Mouse (Mus musculus): ENCODE data around the gene Nanos2. TPM values are rescaled to one million over a fixed set of nuclear protein-coding genes. Genes with fewer than 3 reads are reported as not detected.

Gene Nanos2
- polyA plus RNA-seq, 1 experiment from 2014 or later = not detected

DNA sequence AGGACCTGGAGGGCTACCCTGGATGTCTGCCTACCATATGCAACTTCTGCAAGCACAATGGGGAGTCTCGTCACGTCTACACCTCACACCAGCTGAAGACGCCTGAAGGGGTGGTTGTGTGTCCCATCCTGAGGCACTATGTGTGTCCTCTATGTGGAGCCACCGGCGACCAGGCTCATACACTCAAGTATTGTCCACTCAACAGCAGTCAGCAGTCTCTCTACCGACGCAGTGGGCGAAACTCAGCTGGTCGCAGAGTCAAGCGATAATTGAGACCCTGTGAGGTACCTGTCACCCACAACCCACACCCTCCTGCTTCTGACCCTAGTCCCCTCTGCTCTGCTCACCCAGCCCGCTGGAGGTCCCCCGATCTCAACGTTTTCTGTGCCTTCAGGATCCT is 547 bp downstream of the Nanos2 start:
- Histone ChIP-seq H3K9ac (replicated peaks) (no peak overlapping the region), H3K36me3 (replicated peaks; ENCODE audit: insufficient read depth, low read length) (no peaks in the 10 kb centered on the region), H3K4me1 (ENCODE audit: insufficient read depth) (peaks cover 16% of the 10 kb centered on the region), H3K9me3 (ENCODE audit: low read length) (no peaks in the 10 kb centered on the region), H3K4me3 (ENCODE audit: low read depth, low read length) (no peak overlapping the region), H3K27me3 (ENCODE audit: insufficient read depth, low read length) (peaks cover 46% of the 10 kb centered on the region), H3K27ac (ENCODE audit: low read depth) (no peak overlapping the region), H3K4me2 (ENCODE audit: low read depth, low read length) (no peak overlapping the region)
- TF ChIP-seq CTCF (IDR thresholded peaks at IDR 0.05; ENCODE audit: low read depth) (no peak), EP300 (IDR thresholded peaks at IDR 0.05; ENCODE audit: low read depth) (no peak)
- WGBS (ENCODE audit: insufficient replicate concordance) = 64% methylated on average over 13 of the region's 13 CpGs
- DNase-seq (no peak), ATAC-seq (no peak)

DNA sequence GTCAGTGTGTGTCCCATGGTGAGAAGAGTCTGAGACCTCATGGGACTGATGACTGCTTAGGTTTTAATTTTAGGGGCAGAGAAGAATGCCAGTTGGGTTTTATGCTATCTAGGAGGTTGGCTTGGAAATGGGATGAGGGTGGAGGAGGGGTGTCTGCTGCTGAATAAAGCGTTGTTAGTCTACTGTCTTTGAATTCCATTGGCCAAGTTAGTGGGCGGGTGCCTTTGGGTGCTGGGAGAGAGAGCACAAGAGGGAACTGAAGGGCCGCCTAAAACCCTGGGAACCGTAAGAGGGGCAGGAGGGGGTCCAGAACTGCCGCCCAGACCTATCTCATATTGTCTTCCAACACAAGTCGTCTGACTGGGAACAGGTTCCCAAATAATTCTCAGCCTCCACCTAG is 1.6 kb downstream of the Nanos2 start:
- H3K36me3 ChIP-seq (replicated peaks; ENCODE audit: insufficient read depth, low read length) = no peaks in the 10 kb centered on the region
- no peak overlapping the region for H3K4me2 ChIP-seq (ENCODE audit: low read depth, low read length)
- no peak for DNase-seq
- no peaks in the 10 kb centered on the region for H3K9me3 ChIP-seq (ENCODE audit: low read length)
- peaks cover 16% of the 10 kb centered on the region for H3K4me1 ChIP-seq (ENCODE audit: insufficient read depth)
- H3K27ac ChIP-seq (ENCODE audit: low read depth) = no peak overlapping the region
- H3K27me3 ChIP-seq (ENCODE audit: insufficient read depth, low read length) = peaks cover 54% of the 10 kb centered on the region
- no peak for ATAC-seq
- WGBS (ENCODE audit: insufficient replicate concordance) = 63% methylated on average over 6 of the region's 6 CpGs
- TF ChIP-seq EP300 (IDR thresholded peaks at IDR 0.05; ENCODE audit: low read depth) (no peak), CTCF (IDR thresholded peaks at IDR 0.05; ENCODE audit: low read depth) (no peak)
- no peak overlapping the region for H3K9ac ChIP-seq (replicated peaks)
- H3K4me3 ChIP-seq (ENCODE audit: low read depth, low read length) = no peak overlapping the region

DNA sequence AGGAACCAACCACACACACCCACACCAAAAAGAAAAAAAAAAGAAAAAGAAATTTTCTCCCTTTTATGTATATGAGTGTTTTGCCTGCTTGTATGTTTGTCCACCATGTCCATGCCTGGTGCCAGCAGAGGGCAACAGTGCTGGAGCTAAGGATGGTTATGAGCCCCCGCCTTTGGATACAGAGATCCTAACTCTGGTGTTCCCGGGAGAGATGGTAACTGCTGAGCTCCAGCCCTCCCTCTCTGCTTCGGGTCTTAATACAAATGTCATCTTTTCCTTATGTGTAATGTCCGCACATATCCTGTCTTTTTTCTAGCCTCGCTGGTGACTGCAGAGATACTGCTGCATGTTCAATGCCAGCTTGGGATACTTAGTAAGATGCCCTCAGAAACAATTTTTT is 2.8 kb downstream of the Nanos2 start:
- peaks cover under 1% of the 10 kb centered on the region; the same call in 1 of the 2 replicates for H3K36me3 ChIP-seq (replicated peaks; ENCODE audit: insufficient read depth, low read length)
- 22% methylated on average over 5 of the region's 5 CpGs for WGBS (ENCODE audit: insufficient replicate concordance)
- H3K4me2 ChIP-seq (ENCODE audit: low read depth, low read length) = no peak overlapping the region
- no peak overlapping the region for H3K9ac ChIP-seq (replicated peaks)
- DNase-seq (no peak), ATAC-seq (no peak)
- peaks cover 54% of the 10 kb centered on the region for H3K27me3 ChIP-seq (ENCODE audit: insufficient read depth, low read length)
- no peaks in the 10 kb centered on the region for H3K9me3 ChIP-seq (ENCODE audit: low read length)
- peaks cover 16% of the 10 kb centered on the region for H3K4me1 ChIP-seq (ENCODE audit: insufficient read depth)
- no peak overlapping the region for H3K27ac ChIP-seq (ENCODE audit: low read depth)
- TF ChIP-seq EP300 (IDR thresholded peaks at IDR 0.05; ENCODE audit: low read depth) (no peak), CTCF (IDR thresholded peaks at IDR 0.05; ENCODE audit: low read depth) (no peak)
- no peak overlapping the region for H3K4me3 ChIP-seq (ENCODE audit: low read depth, low read length)

DNA sequence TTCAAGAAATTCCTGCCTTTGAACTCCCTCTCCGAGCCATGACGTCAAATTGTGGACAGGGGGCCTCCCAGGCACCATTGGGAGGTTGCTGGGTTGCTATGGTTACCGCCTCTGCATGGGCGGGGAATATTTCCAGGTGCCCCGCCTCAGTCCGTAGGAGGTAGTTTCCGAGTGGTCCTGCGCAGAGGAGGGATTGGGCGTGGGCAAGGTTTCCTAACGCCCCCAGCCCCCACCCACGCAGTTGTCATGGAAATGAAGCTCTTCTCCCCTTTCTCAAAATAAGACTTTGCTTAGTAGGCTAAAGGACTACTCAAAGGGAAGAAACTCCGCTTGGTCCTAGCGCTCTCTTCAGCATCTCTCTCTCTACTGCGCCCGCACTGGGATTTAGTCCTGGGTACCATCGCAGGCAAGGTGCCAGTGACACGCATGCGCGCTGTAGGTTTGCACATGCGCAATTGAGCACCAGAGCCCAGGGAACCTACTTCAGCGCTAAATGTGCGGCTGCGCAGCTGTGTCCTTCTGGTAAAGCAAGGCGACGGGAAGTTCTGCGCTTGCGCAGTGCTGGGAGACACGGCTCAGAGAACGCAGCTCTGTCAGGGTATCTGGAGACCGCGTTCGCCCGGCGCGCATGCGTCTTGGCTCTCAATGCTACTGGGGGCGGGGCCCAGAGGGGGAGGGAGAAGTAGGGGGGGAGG is 3.5 kb downstream of the Nanos2 start, which contains the start of gene Mypop:
Mypop (plus strand) TSS at position 645 of the 695 bp plus-strand sequence.
- H3K36me3 ChIP-seq (replicated peaks; ENCODE audit: insufficient read depth, low read length) = peaks cover 8% of the 10 kb centered on the region; the same call in 1 of the 2 replicates
- peak within 1 kb of the TSS; percentile 45 for H3K4me3 ChIP-seq (ENCODE audit: low read depth, low read length)
- H3K9ac ChIP-seq (replicated peaks) = 0 out of 2 replicates have a peak within 1 kb of the TSS, but pooled peaks have one; percentile 11
- H3K27ac ChIP-seq (ENCODE audit: low read depth) = no peak within 1 kb of the TSS
- TF ChIP-seq EP300 (IDR thresholded peaks at IDR 0.05; ENCODE audit: low read depth) = no peak
- TF ChIP-seq CTCF (IDR thresholded peaks at IDR 0.05; ENCODE audit: low read depth) = no peak
- H3K27me3 ChIP-seq (ENCODE audit: insufficient read depth, low read length) = peaks cover 54% of the 10 kb centered on the region
- no peaks in the 10 kb centered on the region for H3K9me3 ChIP-seq (ENCODE audit: low read length)
- WGBS (ENCODE audit: insufficient replicate concordance) = 0% methylated on average over 36 of the region's 37 CpGs
- peaks cover 16% of the 10 kb centered on the region for H3K4me1 ChIP-seq (ENCODE audit: insufficient read depth)
- peak within 1 kb of the TSS; percentile 78 for H3K4me2 ChIP-seq (ENCODE audit: low read depth, low read length)
- peak; percentile 96 for DNase-seq
- peak; percentile 95 for ATAC-seq

DNA sequence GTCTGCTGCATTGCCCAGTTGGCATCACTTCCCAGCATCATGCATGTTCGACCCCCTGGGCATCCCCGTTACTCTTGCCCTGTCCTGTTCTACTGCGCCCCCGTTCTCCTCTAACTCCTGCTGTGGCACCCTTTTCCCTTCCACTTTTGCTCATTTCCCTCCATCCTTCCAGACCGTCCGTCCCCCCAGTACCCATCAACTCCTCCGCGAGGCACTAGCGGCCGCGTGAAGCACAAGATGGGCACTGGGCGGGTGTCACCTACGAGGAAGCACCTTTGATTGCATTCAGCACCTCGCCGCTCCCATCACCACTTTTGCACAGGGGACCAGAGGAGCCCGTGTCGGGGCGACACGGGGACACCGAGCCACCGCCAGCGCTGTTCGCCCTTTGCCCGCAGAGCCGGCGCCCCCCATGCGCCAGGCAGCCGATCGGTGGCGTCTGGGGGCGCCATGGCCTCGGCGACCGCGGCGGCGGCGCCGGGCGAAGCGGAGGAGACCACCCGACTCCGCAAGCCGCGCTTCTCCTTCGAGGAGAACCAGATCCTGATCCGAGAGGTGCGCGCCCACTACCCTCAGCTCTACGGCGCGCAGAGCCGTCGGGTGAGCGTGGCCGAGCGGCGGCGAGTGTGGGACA is 4.6 kb downstream of the Nanos2 start:
- Histone ChIP-seq H3K27me3 (ENCODE audit: insufficient read depth, low read length) (peaks cover 54% of the 10 kb centered on the region), H3K9ac (replicated peaks) (0 out of 2 replicates have a peak overlapping the region, but pooled peaks have one; percentile 11), H3K36me3 (replicated peaks; ENCODE audit: insufficient read depth, low read length) (peaks cover 10% of the 10 kb centered on the region; the same call in 1 of the 2 replicates), H3K4me3 (ENCODE audit: low read depth, low read length) (peak overlapping the region; percentile 45), H3K9me3 (ENCODE audit: low read length) (no peaks in the 10 kb centered on the region), H3K4me1 (ENCODE audit: insufficient read depth) (peaks cover 16% of the 10 kb centered on the region), H3K27ac (ENCODE audit: low read depth) (no peak overlapping the region), H3K4me2 (ENCODE audit: low read depth, low read length) (peak overlapping the region; percentile 78)
- no peak for ATAC-seq
- 1% methylated on average over 50 of the region's 59 CpGs for WGBS (ENCODE audit: insufficient replicate concordance)
- DNase-seq = no peak
- no peak for TF ChIP-seq CTCF (IDR thresholded peaks at IDR 0.05; ENCODE audit: low read depth)
- no peak for TF ChIP-seq EP300 (IDR thresholded peaks at IDR 0.05; ENCODE audit: low read depth)

DNA sequence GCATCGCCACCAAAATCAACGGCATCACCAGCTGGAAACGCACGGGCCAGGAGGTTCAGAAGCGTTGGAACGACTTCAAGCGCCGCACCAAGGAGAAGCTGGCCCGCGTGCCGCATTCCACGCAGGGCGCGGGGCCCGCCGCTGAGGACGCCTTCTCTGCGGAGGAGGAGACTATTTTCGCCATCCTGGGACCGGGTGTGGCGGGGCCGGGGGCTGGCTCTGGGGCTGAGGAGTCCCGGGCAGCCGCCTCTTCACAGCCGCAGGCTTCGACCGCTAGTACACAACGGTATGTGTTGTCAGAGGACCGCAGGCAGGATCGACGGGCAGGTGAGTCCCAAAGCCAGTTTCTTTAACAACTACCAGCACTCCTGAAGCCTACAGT is 5.1 kb downstream of the Nanos2 start:
- no peak for TF ChIP-seq CTCF (IDR thresholded peaks at IDR 0.05; ENCODE audit: low read depth)
- TF ChIP-seq EP300 (IDR thresholded peaks at IDR 0.05; ENCODE audit: low read depth) = no peak
- H3K4me2 ChIP-seq (ENCODE audit: low read depth, low read length) = peak overlapping the region; percentile 78
- 6% methylated on average over 24 of the region's 31 CpGs for WGBS (ENCODE audit: insufficient replicate concordance)
- DNase-seq (no peak), ATAC-seq (no peak)
- no peaks in the 10 kb centered on the region for H3K9me3 ChIP-seq (ENCODE audit: low read length)
- peaks cover 16% of the 10 kb centered on the region for H3K4me1 ChIP-seq (ENCODE audit: insufficient read depth)
- H3K27ac ChIP-seq (ENCODE audit: low read depth) = no peak overlapping the region
- H3K9ac ChIP-seq (replicated peaks) = no peak overlapping the region
- H3K36me3 ChIP-seq (replicated peaks; ENCODE audit: insufficient read depth, low read length) = peaks cover 10% of the 10 kb centered on the region; the same call in 1 of the 2 replicates
- H3K4me3 ChIP-seq (ENCODE audit: low read depth, low read length) = peak overlapping the region; percentile 45
- H3K27me3 ChIP-seq (ENCODE audit: insufficient read depth, low read length) = peaks cover 54% of the 10 kb centered on the region
